Mouse (Mus musculus): ENCODE results near the gene Pyroxd1.

DNA sequence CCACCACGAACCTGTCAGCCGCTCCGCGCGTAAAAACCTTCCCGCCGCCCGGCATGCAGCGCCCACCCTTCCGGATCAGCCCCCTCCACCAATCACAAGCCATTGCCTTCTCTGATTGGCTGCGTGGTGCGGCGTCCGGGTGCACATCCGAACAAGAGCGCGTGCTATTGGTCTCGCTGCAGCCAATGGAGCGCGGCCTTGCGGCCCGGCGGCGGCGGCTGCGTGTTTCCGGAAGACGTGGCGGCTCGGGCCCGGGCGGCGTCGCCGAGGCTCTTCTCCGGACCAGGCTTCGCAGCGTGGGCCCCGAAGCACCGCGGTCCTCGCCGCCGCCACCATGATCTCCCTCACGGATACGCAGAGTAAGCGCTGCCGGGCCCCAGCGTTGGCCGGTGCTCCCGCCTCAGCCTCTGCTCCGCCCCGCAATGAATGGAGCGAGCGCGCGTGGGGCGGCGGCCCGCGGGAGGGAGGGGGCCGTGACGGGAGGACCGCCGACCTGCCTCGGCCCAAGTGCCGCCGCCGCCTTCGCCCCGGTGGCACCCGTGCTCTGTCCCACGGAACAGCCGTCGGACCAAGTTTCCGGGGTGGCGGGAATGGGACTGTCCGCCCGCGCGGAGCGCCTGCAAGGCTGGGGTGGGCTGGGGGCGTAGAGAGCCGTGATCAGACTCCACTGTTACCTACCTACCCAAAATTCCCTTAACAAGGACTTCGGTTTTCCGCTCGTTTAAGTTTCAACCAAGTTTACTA is 41.7 kb downstream of the Pyroxd1 start, which contains the start of the genes Recql and Golt1b:
- TF ChIP-seq CTCF (IDR thresholded peaks at IDR 0.05; ENCODE audit: low read depth, low read length) (no peak), GATA1 (IDR thresholded peaks at IDR 0.05; ENCODE audit: borderline replicate concordance, low read length) (no peak), POLR2AphosphoS5 (IDR thresholded peaks at IDR 0.05; ENCODE audit: insufficient replicate concordance, low read depth, low read length) (no peak), TAL1 (conservative IDR thresholded peaks at IDR 0.05; ENCODE audit: low read depth, low read length) (no peak)
